Mouse (Mus musculus) G1E (cell line): ENCODE measurements at regions not wholly inside any gene's neighbourhood (a gene's known extent, or its start where the extent isn't known, plus 50 kb on each side); places are given as distances from the start of the nearest gene placed in this dataset.

Source experiments
- CTCF ChIP-seq: IDR thresholded peaks from 2 replicates; pipeline ENCODE4 v1.5.1; 2012; ENCODE audit warnings: low read depth, low read length, inconsistent platforms, mixed read lengths
- GATA1 ChIP-seq: IDR thresholded peaks from 2 replicates; pipeline ENCODE4 v1.6.1; 2012; ENCODE audit warnings: borderline replicate concordance, low read length, inconsistent platforms, mixed read lengths
- GATA2 ChIP-seq: IDR thresholded peaks from 2 replicates; pipeline ENCODE4 v1.6.1; 2012; ENCODE audit warnings: low read depth, low read length, inconsistent platforms, borderline replicate concordance
- POLR2AphosphoS5 ChIP-seq: IDR thresholded peaks from 2 replicates; pipeline ENCODE4 v1.6.1; 2012; ENCODE audit warnings: low read depth, low read length, inconsistent platforms; ENCODE audit not compliant: insufficient replicate concordance
- TAL1 ChIP-seq: conservative IDR thresholded peaks from 2 replicates; pipeline ENCODE4 v1.6.1; 2012; ENCODE audit warnings: low read depth, low read length, inconsistent platforms, mixed read lengths

GRCm38 (mm10) chr8:78118493-78118892 is 94.6 kb upstream of the Ttc29 start:
- TF ChIP-seq CTCF (no peak), TAL1 (no peak), GATA1 (no peak), GATA2 (no peak), POLR2AphosphoS5 (no peak)
